Mouse (Mus musculus): ENCODE measurements at regions not wholly inside any gene's neighbourhood (a gene's known extent, or its start where the extent isn't known, plus 50 kb on each side); places are given as distances from the start of the nearest gene placed in this dataset. TPM values are rescaled to one million over a fixed set of nuclear protein-coding genes. Genes with fewer than 3 reads are reported as not detected.

- no peak overlapping the region for H3K4me2 ChIP-seq
- H3K4me3 ChIP-seq (replicated peaks), result no peak overlapping the region
- no peaks in the 10 kb centered on the region for H3K9me3 ChIP-seq (replicated peaks)
- no peaks in the 10 kb centered on the region for H3K4me1 ChIP-seq
- no peak for ATAC-seq (replicated peaks; ENCODE audit: low FRiP score)
- H3K9ac ChIP-seq, result no peak overlapping the region
- no peaks in the 10 kb centered on the region for H3K27me3 ChIP-seq
- no peak overlapping the region for H3K27ac ChIP-seq
- WGBS, result 21% methylated on average over 2 of the region's 2 CpGs
- H3K36me3 ChIP-seq, result no peaks in the 10 kb centered on the region
Measured at GRCm38 (mm10) chr3:33219271-33220065, 76.4 kb upstream of the Pex5l start.

GRCm38 (mm10) chr3:33218291-33218690 lies 75.2 kb upstream of the Pex5l start:
- Histone ChIP-seq H3K4me3 (replicated peaks) (no peak overlapping the region), H3K4me1 (no peaks in the 10 kb centered on the region), H3K36me3 (no peaks in the 10 kb centered on the region), H3K27me3 (no peaks in the 10 kb centered on the region), H3K27ac (no peak overlapping the region), H3K9me3 (replicated peaks) (no peaks in the 10 kb centered on the region), H3K4me2 (no peak overlapping the region), H3K9ac (no peak overlapping the region)
- ATAC-seq (replicated peaks; ENCODE audit: low FRiP score), result no peak
- 70% methylated on average over 2 of the region's 2 CpGs for WGBS

- Histone ChIP-seq H3K36me3 (no peaks in the 10 kb centered on the region), H3K27ac (no peak overlapping the region), H3K27me3 (no peaks in the 10 kb centered on the region), H3K4me2 (no peak overlapping the region), H3K4me3 (replicated peaks) (no peak overlapping the region), H3K9me3 (replicated peaks) (no peaks in the 10 kb centered on the region), H3K4me1 (no peaks in the 10 kb centered on the region), H3K9ac (no peak overlapping the region)
- 69% methylated on average over 18 of the region's 18 CpGs for WGBS
- no peak for ATAC-seq (replicated peaks; ENCODE audit: low FRiP score)
Measured at GRCm38 (mm10) chr3:33217360-33218034, 74.5 kb upstream of the Pex5l start.

- Histone ChIP-seq H3K9me3 (replicated peaks) (no peaks in the 10 kb centered on the region), H3K4me2 (no peak overlapping the region), H3K36me3 (no peaks in the 10 kb centered on the region), H3K27me3 (no peaks in the 10 kb centered on the region), H3K4me3 (replicated peaks) (no peak overlapping the region), H3K4me1 (no peaks in the 10 kb centered on the region), H3K9ac (no peak overlapping the region), H3K27ac (no peak overlapping the region)
- WGBS, result 62% methylated on average over 4 of the region's 4 CpGs
- ATAC-seq (replicated peaks; ENCODE audit: low FRiP score), result no peak
Measured at GRCm38 (mm10) chr3:33211224-33211817, 68.3 kb upstream of the Pex5l start.

Small RNAs in the stretch of these regions (microRNA-seq; reads per million reads assigned to microRNA genes)
- gene Gm27974, result not detected
